8 mouse cellular contexts compared by ENCODE assay signal in genomic region chr1:180778403-180778754, GRCm38 (mm10). TPM values are rescaled to one million over a fixed set of nuclear protein-coding genes. Genes with fewer than 3 reads are reported as not detected.
DNase-seq lines count a peak whose midpoint lies in the region; ATAC-seq and TF ChIP-seq lines count a peak whose summit lies in the region.

No protein-coding gene starts in this region.

- no peak for DNase-seq in spleen, adult 2 months (ENCODE audit: low read depth in 1 of 2, low spot score in 2 of 2)
- no peak for DNase-seq in spleen, postnatal 36 days (ENCODE audit: low spot score in 2 of 2)
- DNase-seq in cerebellum, postnatal 10 days: no peak
- DNase-seq in adrenal gland, adult 8-10 months: no peak
- DNase-seq in yolk sac, embryonic 10.5 days (ENCODE audit: low spot score): no peak

- no peak for TF ChIP-seq CTCF in spleen, adult 2 months (IDR thresholded peaks at IDR 0.05; ENCODE audit: extremely low read depth, insufficient read depth, insufficient read length, insufficient replicate concordance)

- no peak overlapping the region; the same call in 1 of the 2 replicates for H3K27ac ChIP-seq in spleen, adult 2 months (ENCODE audit: insufficient read depth, low read length)
- H3K27ac ChIP-seq in forebrain, embryonic 13.5 days: 0 out of 2 replicates have a peak overlapping the region, but pooled peaks have one; percentile 88
- peak overlapping the region; percentile 86; the same call in 1 of the 2 replicates for H3K27ac ChIP-seq in liver, embryonic 12.5 days
- peak overlapping the region; percentile 98 for H3K27ac ChIP-seq in stomach, embryonic 15.5 days

- WGBS in spleen, adult 2 months: 17% methylated on average over 13 of the region's 13 CpGs
- 2% methylated on average over 13 of the region's 13 CpGs for WGBS in forebrain, embryonic 13.5 days
- 2% methylated on average over 13 of the region's 13 CpGs for WGBS in liver, embryonic 12.5 days (ENCODE audit: insufficient replicate concordance)
- 1% methylated on average over 13 of the region's 13 CpGs for WGBS in stomach, embryonic 15.5 days

- peak overlapping the region; percentile 69 for H3K4me2 ChIP-seq in forebrain, embryonic 13.5 days
- peak overlapping the region; percentile 92 for H3K4me2 ChIP-seq in liver, embryonic 12.5 days
- peak overlapping the region; percentile 89 for H3K4me2 ChIP-seq in stomach, embryonic 15.5 days

- ATAC-seq in forebrain, embryonic 13.5 days: 0 out of 2 replicates have a peak, but pooled peaks have one; percentile 33
- peak; percentile 38; the same call in 1 of the 2 replicates for ATAC-seq in liver, embryonic 12.5 days
- peak; percentile 27 for ATAC-seq in stomach, embryonic 15.5 days (ENCODE audit: insufficient read depth, low FRiP score, low read depth)

- H3K4me1 ChIP-seq in spleen, adult 2 months (ENCODE audit: control insufficient read depth, insufficient read depth, insufficient read length): peaks cover 3% of the 10 kb centered on the region; the same call in 1 of the 2 replicates
- H3K4me1 ChIP-seq in forebrain, embryonic 13.5 days: peaks cover 22% of the 10 kb centered on the region
- peaks cover 28% of the 10 kb centered on the region for H3K4me1 ChIP-seq in liver, embryonic 12.5 days
- peaks cover 18% of the 10 kb centered on the region for H3K4me1 ChIP-seq in stomach, embryonic 15.5 days

- H3K27me3 ChIP-seq in spleen, adult 2 months (ENCODE audit: control insufficient read depth, insufficient read depth, low read length): no peaks in the 10 kb centered on the region
- 0 out of 2 replicates have a peak, but pooled peaks cover 3% of the 10 kb centered on the region for H3K27me3 ChIP-seq in forebrain, embryonic 13.5 days
- peaks cover 17% of the 10 kb centered on the region; the same call in 1 of the 2 replicates for H3K27me3 ChIP-seq in liver, embryonic 12.5 days (replicated peaks)
- H3K27me3 ChIP-seq in stomach, embryonic 15.5 days (replicated peaks): no peaks in the 10 kb centered on the region

- 0 out of 2 replicates have a peak, but pooled peaks cover 5% of the 10 kb centered on the region for H3K9me3 ChIP-seq in forebrain, embryonic 13.5 days (replicated peaks)
- H3K9me3 ChIP-seq in liver, embryonic 12.5 days (replicated peaks): peaks cover 6% of the 10 kb centered on the region
- no peaks in the 10 kb centered on the region for H3K9me3 ChIP-seq in stomach, embryonic 15.5 days

- H3K36me3 ChIP-seq in spleen, adult 2 months (ENCODE audit: control insufficient read depth, insufficient read depth, low read length): no peaks in the 10 kb centered on the region
- no peaks in the 10 kb centered on the region for H3K36me3 ChIP-seq in forebrain, embryonic 13.5 days (ENCODE audit: poor library complexity, severe bottlenecking)
- H3K36me3 ChIP-seq in liver, embryonic 12.5 days: no peaks in the 10 kb centered on the region
- no peaks in the 10 kb centered on the region for H3K36me3 ChIP-seq in stomach, embryonic 15.5 days

- H3K4me3 ChIP-seq in spleen, adult 2 months (ENCODE audit: extremely low read depth, insufficient read depth, insufficient read length): peak overlapping the region; percentile 63
- peak overlapping the region; percentile 70 for H3K4me3 ChIP-seq in forebrain, embryonic 13.5 days
- peak overlapping the region; percentile 68 for H3K4me3 ChIP-seq in liver, embryonic 12.5 days
- H3K4me3 ChIP-seq in stomach, embryonic 15.5 days (replicated peaks): peak overlapping the region; percentile 62

- peak overlapping the region; percentile 86 for H3K9ac ChIP-seq in forebrain, embryonic 13.5 days
- H3K9ac ChIP-seq in liver, embryonic 12.5 days: peak overlapping the region; percentile 76
- H3K9ac ChIP-seq in stomach, embryonic 15.5 days: peak overlapping the region; percentile 78; the same call in 1 of the 2 replicates

- no peak for TF ChIP-seq POLR2A in spleen, adult 2 months (IDR thresholded peaks at IDR 0.05; ENCODE audit: low read depth, low read length)

RNA-seq across cellular contexts. Expression of gene H3f3a, which starts 35.4 kb away (rescaled TPM):
- 361 and 391 TPM in 2 replicates for polyA plus RNA-seq in spleen, adult 2 months (2012; rRNA removed)
- 4,035 and 4,414 TPM in 2 replicates for polyA plus RNA-seq in forebrain, embryonic 13.5 days (2015; fragmentation: Nextera tagmentation; extraction: Ambion mirVana)
- polyA plus RNA-seq in liver, embryonic 12.5 days (2016; fragmentation: Nextera tagmentation; extraction: Ambion mirVana): 1,997 and 2,057 TPM in 2 replicates
- polyA plus RNA-seq in stomach, embryonic 15.5 days (2015; fragmentation: Nextera tagmentation; extraction: Ambion mirVana): 1,924 and 2,089 TPM in 2 replicates
- total RNA-seq in adrenal gland, adult 8-10 months (2022): 100 to 1,000 TPM; 575 to 749 (median 648) TPM

RNA-seq across cellular contexts. Expression of gene Acbd3, which starts 52.5 kb away (rescaled TPM):
- polyA plus RNA-seq in spleen, adult 2 months (2012; rRNA removed): 7.3 and 8.2 TPM in 2 replicates
- polyA plus RNA-seq in forebrain, embryonic 13.5 days (2015; fragmentation: Nextera tagmentation; extraction: Ambion mirVana): 19.0 and 19.3 TPM in 2 replicates
- 13.9 and 15.6 TPM in 2 replicates for polyA plus RNA-seq in liver, embryonic 12.5 days (2016; fragmentation: Nextera tagmentation; extraction: Ambion mirVana)
- polyA plus RNA-seq in stomach, embryonic 15.5 days (2015; fragmentation: Nextera tagmentation; extraction: Ambion mirVana): 23.7 and 23.9 TPM in 2 replicates
- total RNA-seq in adrenal gland, adult 8-10 months (2022): 10 to 100 TPM; 48.1 to 51.3 (median 50.6) TPM
